Mouse (Mus musculus) cerebellum, adult 2 months (tissue): Measurements from ENCODE around the gene Fut9. TPM values are rescaled to one million over a fixed set of nuclear protein-coding genes. Genes with fewer than 3 reads are reported as not detected.
A peak's percentile ranks its signal among the peaks of the same experiment; 100 is the strongest.

Experiments used
- DNase-seq, 2 experiments: peaks; one replicate each; pipeline ENCODE4 v3.0.0; 2021
- H3K27ac ChIP-seq: fragments of 200-500 bp; 2 replicates; pipeline ENCODE4 v1.5.1; 2012; ENCODE audit warnings: low read length, control low read depth, inconsistent platforms; ENCODE audit not compliant: insufficient read depth
- H3K27me3 ChIP-seq: fragments of 200-500 bp; 2 replicates; pipeline ENCODE4 v1.6.1; 2012; ENCODE audit warnings: inconsistent platforms, mild to moderate bottlenecking, low read length, moderate library complexity; ENCODE audit not compliant: control insufficient read depth, insufficient read depth
- H3K4me1 ChIP-seq: fragments of 200-500 bp; 2 replicates; pipeline ENCODE4 v1.6.1; 2011; ENCODE audit warnings: low read length; ENCODE audit not compliant: control insufficient read depth, insufficient read depth
- H3K4me3 ChIP-seq: fragments of 200-500 bp; replicated peaks from 2 replicates; pipeline ENCODE3; 2011; ENCODE audit warnings: mild to moderate bottlenecking, low read depth, low read length, control low read depth; ENCODE audit not compliant: insufficient read depth
- CTCF ChIP-seq: fragments of 200-500 bp; IDR thresholded peaks from 2 replicates; pipeline ENCODE4 v1.5.1; 2011; ENCODE audit warnings: low read depth, mild to moderate bottlenecking, control low read depth, low read length, moderate library complexity, borderline replicate concordance; ENCODE audit not compliant: insufficient read depth
- POLR2A ChIP-seq: fragments of 200-500 bp; IDR thresholded peaks from 2 replicates; pipeline ENCODE4 v1.6.1; 2011; ENCODE audit warnings: low read length, control low read depth, borderline replicate concordance; ENCODE audit not compliant: insufficient read depth
- WGBS: fragments of 180-500 bp; shearing (Covaris S2); methylation state at CpG from one replicate; pipeline ENCODE4 v1.1.7; 2018; 5-methylcytosine and 5-hydroxymethylcytosine counted together
- polyA plus RNA-seq: library from polyadenylated mRNA; depleted of rRNA; stranded (reverse); fragments of >200 nt; gene quantifications from 2 replicates; pipeline ENCODE4 v1.2.3, GENCODE M21; 2012

The Fut9 gene
- polyA plus RNA-seq, 1 experiment: 21.7 TPM

DNA sequence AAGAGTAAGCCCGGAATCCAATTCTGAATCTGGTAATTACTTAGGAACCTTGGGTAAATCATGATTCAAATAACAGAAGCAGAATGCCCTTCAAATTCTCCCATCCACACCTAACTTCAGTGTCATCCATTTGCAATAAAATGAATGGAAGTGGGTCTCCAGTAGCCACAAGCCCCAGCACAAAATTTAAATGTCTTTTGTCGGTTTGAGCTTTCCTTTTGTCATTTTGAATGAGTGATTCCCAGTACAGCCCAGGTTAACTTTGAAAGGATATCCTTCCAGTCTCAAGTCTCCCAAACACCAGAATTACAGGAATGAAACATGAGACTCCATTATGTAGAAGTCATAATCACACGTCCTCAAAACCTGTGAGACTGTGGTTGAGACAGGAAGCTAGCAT, 3.9 kb downstream of the Fut9 start:
- H3K27me3 ChIP-seq: no peaks in the 10 kb centered on the region
- H3K4me3 ChIP-seq: no peak overlapping the region
- peaks cover 4% of the 10 kb centered on the region for H3K4me1 ChIP-seq
- H3K27ac ChIP-seq: no peak overlapping the region
- no peak for DNase-seq
- TF ChIP-seq POLR2A: no peak
- TF ChIP-seq CTCF: no peak
- WGBS: 44% methylated on average over 3 of the region's 3 CpGs

DNA sequence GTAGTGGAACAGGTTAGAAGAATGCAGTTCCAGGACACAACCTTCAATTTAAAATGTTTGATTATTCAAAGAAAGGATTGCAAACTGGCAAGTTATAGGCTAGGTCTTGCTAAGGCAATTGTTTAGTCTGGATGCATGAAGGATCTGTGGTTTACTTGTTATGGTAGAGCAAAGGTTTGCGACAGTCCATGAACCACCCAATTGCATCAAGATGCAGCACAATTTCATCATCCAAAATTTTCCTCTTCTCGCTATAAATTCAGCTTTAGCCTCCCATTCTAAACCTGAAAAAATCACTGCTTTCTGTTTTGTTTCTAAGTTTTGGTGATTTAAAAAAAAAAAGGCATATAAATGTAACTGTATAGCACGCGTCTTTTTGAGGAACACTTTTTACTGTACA, 14.8 kb downstream of the Fut9 start:
- Histone ChIP-seq H3K4me3 (no peak overlapping the region), H3K27ac (no peak overlapping the region), H3K4me1 (no peaks in the 10 kb centered on the region), H3K27me3 (no peaks in the 10 kb centered on the region)
- DNase-seq: no peak
- TF ChIP-seq CTCF: no peak
- TF ChIP-seq POLR2A: no peak
- whole genome bisulfite sequencing: 94% methylated on average over 4 of the region's 4 CpGs

DNA sequence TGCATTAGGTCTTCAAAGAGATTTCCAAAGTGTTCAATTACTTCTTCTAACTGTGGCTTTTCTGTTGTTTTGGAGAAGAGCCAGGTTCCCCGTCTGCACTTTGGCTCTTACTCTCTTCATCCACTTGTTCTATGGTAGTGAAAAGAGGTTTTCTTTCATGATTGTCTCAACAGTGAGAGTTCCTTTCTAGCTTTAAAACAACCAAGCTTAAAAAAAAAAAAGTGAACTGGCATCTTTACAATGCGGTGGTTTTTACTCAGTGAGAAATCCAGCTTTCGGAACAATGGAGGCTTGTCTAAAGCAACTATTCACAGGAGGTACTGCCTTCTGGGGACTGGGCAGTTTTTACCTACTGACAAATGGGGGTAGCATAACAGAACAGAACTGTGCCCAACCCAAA, 31.4 kb downstream of the Fut9 start:
- TF ChIP-seq CTCF (no peak), POLR2A (no peak)
- no peaks in the 10 kb centered on the region for H3K27me3 ChIP-seq
- DNase-seq: peak in 1 of 2 experiments; percentile 60
- 14% methylated on average over 3 of the region's 3 CpGs for WGBS
- H3K27ac ChIP-seq: no peak overlapping the region; the same call in 1 of the 2 replicates
- no peak overlapping the region for H3K4me3 ChIP-seq
- peaks cover 3% of the 10 kb centered on the region; the same call in 1 of the 2 replicates for H3K4me1 ChIP-seq

DNA sequence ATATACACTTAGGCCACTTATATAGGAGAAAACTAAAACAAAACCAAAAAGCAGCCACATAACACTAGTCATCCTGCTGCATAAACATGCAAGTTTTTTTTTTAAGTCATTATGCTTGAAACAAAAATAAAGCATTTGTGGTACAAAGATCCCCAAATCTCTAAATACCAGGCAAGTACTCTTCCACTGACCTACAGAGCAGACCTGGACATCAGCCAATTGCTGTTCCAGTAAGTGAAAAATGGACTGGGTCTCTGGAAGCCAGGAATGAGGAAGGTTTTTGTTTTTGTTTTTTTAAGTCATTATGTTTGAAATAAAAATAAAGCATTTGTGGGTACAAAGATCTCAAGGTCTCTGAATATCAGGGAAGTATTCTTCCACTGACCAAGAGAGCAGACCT, 37.0 kb downstream of the Fut9 start:
- H3K27me3 ChIP-seq: no peaks in the 10 kb centered on the region
- TF ChIP-seq CTCF: no peak
- H3K4me1 ChIP-seq: no peaks in the 10 kb centered on the region
- peak in 1 of 2 experiments; percentile 68 for DNase-seq
- no peak overlapping the region for H3K27ac ChIP-seq
- H3K4me3 ChIP-seq: no peak overlapping the region

DNA sequence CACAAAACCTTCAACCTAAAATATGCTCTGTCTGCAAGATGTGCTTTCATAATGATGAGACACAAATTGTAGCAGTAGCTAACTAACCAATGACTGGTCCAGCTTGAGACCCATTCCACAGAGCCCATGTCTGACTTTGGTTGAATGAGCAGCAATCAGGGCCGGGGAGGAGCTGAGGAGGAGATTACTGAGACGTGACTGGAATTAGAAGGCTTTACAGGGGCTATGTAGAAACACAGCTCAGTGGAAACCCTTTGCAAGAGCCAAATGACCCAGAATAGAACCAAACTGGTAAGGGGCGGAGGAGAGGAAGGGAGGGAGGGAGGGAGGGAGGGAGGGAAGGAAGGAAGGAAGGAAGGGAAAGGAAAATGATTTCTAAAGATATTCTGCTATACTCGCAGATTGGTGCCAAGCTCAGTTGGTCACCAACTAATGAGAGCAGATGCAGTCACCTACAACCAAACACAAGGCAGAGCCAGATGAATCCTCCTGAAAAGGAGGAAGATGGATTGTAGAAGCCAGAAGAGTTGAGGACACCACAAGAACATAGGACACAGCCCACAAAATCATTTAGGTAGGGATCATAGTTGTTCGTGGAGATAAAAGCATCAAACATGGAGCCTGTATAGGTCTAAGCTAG, 42.0 kb downstream of the Fut9 start:
- no peaks in the 10 kb centered on the region for H3K4me1 ChIP-seq
- H3K27me3 ChIP-seq: no peaks in the 10 kb centered on the region
- TF ChIP-seq POLR2A (no peak), CTCF (no peak)
- 27% methylated on average over 4 of the region's 5 CpGs for WGBS
- no peak overlapping the region for H3K4me3 ChIP-seq
- peak overlapping the region; percentile 71; the same call in 1 of the 2 replicates for H3K27ac ChIP-seq
- DNase-seq: peak in 1 of 2 experiments; percentile 46

DNA sequence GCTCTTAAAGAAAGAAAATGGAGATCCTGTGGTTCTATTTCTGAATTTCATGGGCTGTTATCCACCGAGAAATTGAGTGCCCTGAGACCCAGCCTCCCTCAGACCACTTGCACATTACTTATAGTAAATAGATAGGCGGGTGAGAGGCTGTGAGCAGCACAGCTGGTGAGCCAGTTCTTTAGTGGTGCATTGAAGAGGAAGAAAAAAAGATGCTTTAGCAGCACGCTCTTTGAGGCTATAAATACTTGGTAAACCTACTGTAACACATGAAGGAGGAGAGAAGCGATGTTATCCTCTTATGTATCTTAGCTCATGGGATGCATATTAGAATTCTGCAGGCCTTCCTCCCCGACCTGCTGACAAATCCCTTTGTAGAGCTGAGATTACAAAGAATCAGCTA, 58.5 kb downstream of the Fut9 start:
- H3K4me1 ChIP-seq: no peaks in the 10 kb centered on the region
- H3K4me3 ChIP-seq: no peak overlapping the region
- TF ChIP-seq POLR2A (no peak), CTCF (no peak)
- no peaks in the 10 kb centered on the region for H3K27me3 ChIP-seq
- 51% methylated on average over 5 of the region's 5 CpGs for WGBS
- DNase-seq: no peak
- no peak overlapping the region for H3K27ac ChIP-seq

DNA sequence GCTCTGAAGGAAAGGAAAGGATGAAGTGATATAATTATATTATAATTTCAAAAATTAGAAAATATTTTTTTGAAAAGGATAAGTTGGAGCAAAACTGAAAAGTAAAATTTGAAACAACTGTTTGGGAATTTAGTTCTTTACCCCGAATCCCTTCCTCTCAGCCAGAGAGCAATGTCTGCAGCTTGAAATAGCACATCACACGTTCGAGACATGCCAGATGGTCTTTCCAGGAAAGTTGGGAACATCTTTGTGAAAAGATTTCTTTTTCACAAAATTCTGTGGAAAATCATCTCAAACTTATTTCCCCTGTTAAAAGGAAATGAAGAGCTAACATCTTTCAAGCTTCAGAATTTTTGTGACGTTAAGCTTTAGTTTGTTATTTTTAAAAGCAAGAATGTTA, 61.3 kb downstream of the Fut9 start:
- WGBS: 34% methylated on average over 4 of the region's 4 CpGs

DNA sequence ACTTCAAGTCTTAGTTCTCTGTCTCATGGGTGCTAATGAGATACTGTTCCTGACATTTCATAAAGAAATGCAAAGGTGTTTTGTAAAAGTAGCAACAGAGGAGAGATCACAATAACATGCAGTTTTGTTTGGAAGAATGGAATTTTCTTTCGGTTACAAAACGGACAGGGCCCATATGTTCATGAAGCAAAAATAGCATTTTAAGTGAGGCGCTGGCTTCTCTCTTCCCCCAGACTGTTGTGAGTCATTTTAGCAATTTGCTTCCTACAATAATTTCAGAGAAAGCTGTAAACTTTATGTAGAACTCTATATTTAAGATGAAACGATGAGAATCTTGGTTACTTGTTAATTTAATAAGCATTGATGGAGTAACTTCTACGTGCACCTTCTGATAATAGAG, 78.5 kb downstream of the Fut9 start:
- H3K27ac ChIP-seq: no peak overlapping the region; the same call in 1 of the 2 replicates
- H3K4me1 ChIP-seq: peaks cover 7% of the 10 kb centered on the region; the same call in 1 of the 2 replicates
- TF ChIP-seq CTCF (no peak), POLR2A (no peak)
- WGBS: 22% methylated on average over 5 of the region's 5 CpGs
- H3K27me3 ChIP-seq: no peaks in the 10 kb centered on the region
- no peak overlapping the region for H3K4me3 ChIP-seq
- DNase-seq: peak in 1 of 2 experiments; percentile 71

More for the DNA sequence above, 61.3 kb downstream of the Fut9 start:
- no peak overlapping the region for H3K27ac ChIP-seq
- TF ChIP-seq POLR2A (no peak), CTCF (no peak)
- H3K4me3 ChIP-seq: no peak overlapping the region
- H3K27me3 ChIP-seq: no peaks in the 10 kb centered on the region
- DNase-seq: no peak
- H3K4me1 ChIP-seq: no peaks in the 10 kb centered on the region

DNA sequence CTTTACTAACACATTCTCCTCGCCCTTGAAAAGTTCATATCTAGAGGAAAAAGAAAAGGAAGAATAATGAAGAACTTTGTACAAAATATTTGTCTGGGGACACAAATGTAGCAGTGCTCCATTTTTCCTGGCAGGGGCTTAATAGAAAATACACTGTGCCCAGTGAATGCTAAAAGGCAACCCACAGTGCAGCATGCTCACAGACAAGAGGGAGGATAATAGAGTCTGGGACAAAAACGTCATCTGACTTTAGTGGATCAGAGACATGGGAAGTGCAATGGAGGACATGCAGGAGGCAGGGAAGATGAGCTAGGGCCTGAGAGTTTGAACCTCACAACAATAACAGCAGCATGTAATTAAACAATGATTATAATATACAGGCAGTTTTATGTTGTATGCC, 86.1 kb downstream of the Fut9 start:
- no peak overlapping the region for H3K27ac ChIP-seq
- 31% methylated on average over 2 of the region's 2 CpGs for WGBS
- TF ChIP-seq CTCF: no peak
- TF ChIP-seq POLR2A: no peak
- DNase-seq: peak in 1 of 2 experiments; percentile 23
- no peaks in the 10 kb centered on the region for H3K27me3 ChIP-seq
- no peak overlapping the region for H3K4me3 ChIP-seq
- H3K4me1 ChIP-seq: no peaks in the 10 kb centered on the region
